Mouse (Mus musculus) embryonic facial prominence, embryonic 15.5 days (tissue): ENCODE data around the gene Gm10337. TPM values are rescaled to one million over a fixed set of nuclear protein-coding genes. Genes with fewer than 3 reads are reported as not detected.

Experiments
- ATAC-seq: fragments of 200-750 bp; cut with Nextera tagmentation; 2 replicates; pipeline ENCODE4 v1.8.0; 2017; ENCODE audit warnings: low read depth, moderate TSS enrichment; ENCODE audit not compliant: insufficient number of reproducible peaks, low FRiP score, low TSS enrichment
- H3K27ac ChIP-seq: fragments of 300-500 bp; sonication (generic); replicated peaks from 2 replicates; pipeline ENCODE4 v1.5.1; 2015; ENCODE audit warnings: mild to moderate bottlenecking, inconsistent platforms
- H3K27me3 ChIP-seq: fragments of 300-500 bp; sonication (generic); 2 replicates; pipeline ENCODE4 v1.6.1; 2015; ENCODE audit warnings: inconsistent platforms
- H3K36me3 ChIP-seq: fragments of 300-500 bp; sonication (generic); 2 replicates; pipeline ENCODE4 v1.6.1; 2015; ENCODE audit warnings: mild to moderate bottlenecking, inconsistent platforms
- H3K4me1 ChIP-seq: fragments of 300-500 bp; sonication (generic); 2 replicates; pipeline ENCODE4 v1.6.1; 2015; ENCODE audit warnings: inconsistent platforms
- H3K4me2 ChIP-seq: fragments of 300-500 bp; sonication (generic); replicated peaks from 2 replicates; pipeline ENCODE4 v1.6.1; 2015; ENCODE audit warnings: mild to moderate bottlenecking, inconsistent platforms
- H3K4me3 ChIP-seq: fragments of 300-500 bp; sonication (generic); replicated peaks from 2 replicates; pipeline ENCODE4 v1.5.1; 2015; ENCODE audit warnings: mild to moderate bottlenecking, inconsistent platforms
- H3K9ac ChIP-seq: fragments of 300-500 bp; sonication (generic); 2 replicates; pipeline ENCODE4 v1.6.1; 2015; ENCODE audit warnings: inconsistent platforms
- H3K9me3 ChIP-seq: fragments of 300-500 bp; sonication (generic); replicated peaks from 2 replicates; pipeline ENCODE4 v1.6.1; 2016; ENCODE audit warnings: inconsistent platforms
- WGBS: fragments of 180-500 bp; shearing (Covaris S2); methylation state at CpG from one replicate; pipeline ENCODE4 v1.1.7; 2015; 5-methylcytosine and 5-hydroxymethylcytosine counted together
- polyA plus RNA-seq: library from polyadenylated mRNA; unstranded; fragments of >200 nt; fragmentation: Nextera tagmentation; extraction: Ambion mirVana; gene quantifications from 2 replicates; pipeline ENCODE4 v1.2.1, GENCODE M21; 2015

The Gm10337 gene
- polyA plus RNA-seq, 1 experiment from 2014 or later, result 5.1 TPM

GRCm38 (mm10) chr15:102517976-102518858 is 14.7 kb downstream of the Gm10337 start, which contains the start of gene Tarbp2:
TSS of gene Tarbp2 (plus strand) at chr15:102518192.
- peaks cover 23% of the 10 kb centered on the region for H3K36me3 ChIP-seq
- H3K9me3 ChIP-seq, result no peaks in the 10 kb centered on the region
- H3K4me1 ChIP-seq, result peaks cover 40% of the 10 kb centered on the region
- H3K27ac ChIP-seq, result peak within 1 kb of the TSS; percentile 100
- peak within 1 kb of the TSS; percentile 95 for H3K4me2 ChIP-seq
- peak; percentile 93 for ATAC-seq
- H3K27me3 ChIP-seq, result no peaks in the 10 kb centered on the region
- H3K4me3 ChIP-seq, result peak within 1 kb of the TSS; percentile 63
- WGBS, result under 1% methylated on average over 60 of the region's 60 CpGs
- peak within 1 kb of the TSS; percentile 70 for H3K9ac ChIP-seq

- no peaks in the 10 kb centered on the region for H3K9me3 ChIP-seq
- H3K4me1 ChIP-seq, result peaks cover 40% of the 10 kb centered on the region
- H3K27ac ChIP-seq, result peak overlapping the region; percentile 100
- peak overlapping the region; percentile 70 for H3K9ac ChIP-seq
- peak overlapping the region; percentile 95 for H3K4me2 ChIP-seq
- H3K36me3 ChIP-seq, result peaks cover 27% of the 10 kb centered on the region
- WGBS, result 16% methylated on average over 9 of the region's 9 CpGs
- no peak for ATAC-seq
- H3K4me3 ChIP-seq, result peak overlapping the region; percentile 63
- H3K27me3 ChIP-seq, result no peaks in the 10 kb centered on the region
These were observed 15.3 kb downstream of the Gm10337 start for GRCm38 (mm10) chr15:102518859-102519201.

- peak overlapping the region; percentile 63 for H3K4me3 ChIP-seq
- H3K9me3 ChIP-seq, result no peaks in the 10 kb centered on the region
- H3K27me3 ChIP-seq, result no peaks in the 10 kb centered on the region
- H3K9ac ChIP-seq, result peak overlapping the region; percentile 70
- H3K27ac ChIP-seq, result peak overlapping the region; percentile 100
- WGBS, result 55% methylated on average over 17 of the region's 17 CpGs
- H3K4me1 ChIP-seq, result peaks cover 40% of the 10 kb centered on the region
- peaks cover 33% of the 10 kb centered on the region for H3K36me3 ChIP-seq
- H3K4me2 ChIP-seq, result peak overlapping the region; percentile 95
- ATAC-seq, result no peak
These were observed 16.0 kb downstream of the Gm10337 start for GRCm38 (mm10) chr15:102519211-102520141.

- Histone ChIP-seq H3K36me3 (peaks cover 35% of the 10 kb centered on the region), H3K9me3 (no peaks in the 10 kb centered on the region), H3K9ac (no peak overlapping the region), H3K27ac (no peak overlapping the region), H3K4me1 (peaks cover 32% of the 10 kb centered on the region), H3K4me2 (no peak overlapping the region), H3K4me3 (no peak overlapping the region), H3K27me3 (no peaks in the 10 kb centered on the region)
- 84% methylated on average over 4 of the region's 4 CpGs for WGBS
- no peak for ATAC-seq
These were observed 16.9 kb downstream of the Gm10337 start for GRCm38 (mm10) chr15:102520416-102520815.

GRCm38 (mm10) chr15:102521480-102521879 is 18.0 kb downstream of the Gm10337 start:
- no peak for ATAC-seq
- no peak overlapping the region for H3K9ac ChIP-seq
- H3K27me3 ChIP-seq, result no peaks in the 10 kb centered on the region
- H3K4me1 ChIP-seq, result peaks cover 21% of the 10 kb centered on the region
- H3K36me3 ChIP-seq, result peaks cover 39% of the 10 kb centered on the region
- H3K4me2 ChIP-seq, result no peak overlapping the region
- H3K27ac ChIP-seq, result no peak overlapping the region
- 84% methylated on average over 4 of the region's 4 CpGs for WGBS
- no peaks in the 10 kb centered on the region for H3K9me3 ChIP-seq
- no peak overlapping the region for H3K4me3 ChIP-seq

GRCm38 (mm10) chr15:102524892-102525485 is 21.5 kb downstream of the Gm10337 start, which contains the start of gene Npff:
TSS of gene Npff (minus strand) at chr15:102524942.
- Histone ChIP-seq H3K27ac (no peak within 1 kb of the TSS; the same call in 1 of the 2 replicates), H3K9me3 (no peaks in the 10 kb centered on the region), H3K4me2 (no peak within 1 kb of the TSS), H3K36me3 (peaks cover 66% of the 10 kb centered on the region), H3K4me1 (peaks cover 7% of the 10 kb centered on the region), H3K9ac (no peak within 1 kb of the TSS), H3K4me3 (no peak within 1 kb of the TSS), H3K27me3 (no peaks in the 10 kb centered on the region)
- ATAC-seq, result no peak
- WGBS, result 7% methylated on average over 3 of the region's 3 CpGs

- Histone ChIP-seq H3K9ac (no peak overlapping the region), H3K36me3 (peaks cover 65% of the 10 kb centered on the region), H3K9me3 (no peaks in the 10 kb centered on the region), H3K27me3 (no peaks in the 10 kb centered on the region), H3K4me1 (no peaks in the 10 kb centered on the region), H3K27ac (no peak overlapping the region), H3K4me2 (no peak overlapping the region), H3K4me3 (no peak overlapping the region)
- ATAC-seq, result no peak
- WGBS, result 83% methylated on average over 6 of the region's 6 CpGs
These were observed 22.8 kb downstream of the Gm10337 start for GRCm38 (mm10) chr15:102526111-102527002.

- 71% methylated on average over 3 of the region's 3 CpGs for WGBS
- H3K27ac ChIP-seq, result no peak overlapping the region
These were observed 24.4 kb downstream of the Gm10337 start for GRCm38 (mm10) chr15:102527936-102528335.

GRCm38 (mm10) chr15:102528396-102528795 is 24.9 kb downstream of the Gm10337 start:
- no peak for ATAC-seq
- Histone ChIP-seq H3K9ac (no peak overlapping the region), H3K4me1 (no peaks in the 10 kb centered on the region), H3K4me3 (no peak overlapping the region), H3K36me3 (peaks cover 73% of the 10 kb centered on the region), H3K9me3 (no peaks in the 10 kb centered on the region), H3K27me3 (no peaks in the 10 kb centered on the region), H3K27ac (no peak overlapping the region), H3K4me2 (no peak overlapping the region)
- 92% methylated on average over 1 of the region's 1 CpGs for WGBS

More at GRCm38 (mm10) chr15:102527936-102528335, 24.4 kb downstream of the Gm10337 start:
- Histone ChIP-seq H3K4me3 (no peak overlapping the region), H3K4me1 (no peaks in the 10 kb centered on the region), H3K36me3 (peaks cover 69% of the 10 kb centered on the region), H3K9ac (no peak overlapping the region), H3K9me3 (no peaks in the 10 kb centered on the region), H3K27me3 (no peaks in the 10 kb centered on the region), H3K4me2 (no peak overlapping the region)
- no peak for ATAC-seq

- Histone ChIP-seq H3K9me3 (no peaks in the 10 kb centered on the region), H3K27me3 (no peaks in the 10 kb centered on the region), H3K4me3 (no peak overlapping the region), H3K27ac (no peak overlapping the region), H3K36me3 (peaks cover 74% of the 10 kb centered on the region), H3K4me2 (no peak overlapping the region), H3K9ac (no peak overlapping the region), H3K4me1 (no peaks in the 10 kb centered on the region)
- no peak for ATAC-seq
- 82% methylated on average over 4 of the region's 4 CpGs for WGBS
These were observed 27.0 kb downstream of the Gm10337 start for GRCm38 (mm10) chr15:102530566-102530965.
